Comparison of ENCODE assay signal across 13 mouse cellular contexts in genomic region chr12:3870024-3870423, GRCm38 (mm10).
DNase-seq lines count a peak whose midpoint lies in the region; ATAC-seq and TF ChIP-seq lines count a peak whose summit lies in the region.
"Had no signal": no experiment of that assay in that cellular context is flagged by ENCODE, and none has a peak within 500 bp of the region (broad histone marks: within the 10 kb centered on the region; RNA-seq: fewer than 3 reads in every experiment).

No protein-coding gene starts in this region.

- no peak overlapping the region for H3K4me3 ChIP-seq in heart, embryonic 15.5 days
- no peak overlapping the region for H3K4me3 ChIP-seq in lung, embryonic 14.5 days (ENCODE audit: low read depth, low read length)
- H3K4me3 ChIP-seq in lung, postnatal 0 days (ENCODE audit: low read depth, low read length), result no peak overlapping the region
- H3K4me3 ChIP-seq in stomach, embryonic 16.5 days (replicated peaks; ENCODE audit: low read length), result no peak overlapping the region
- H3K4me3 ChIP-seq in liver, embryonic 11.5 days (ENCODE audit: low read depth, low read length), result no peak overlapping the region
- H3K4me3 ChIP-seq: limb, embryonic 13.5 days; midbrain, embryonic 13.5 days had no signal

- no peak for TF ChIP-seq CTCF in lung, embryonic 14.5 days (IDR thresholded peaks at IDR 0.05; ENCODE audit: low read depth)
- TF ChIP-seq CTCF in lung, postnatal 0 days (IDR thresholded peaks at IDR 0.05), result no peak

- H3K4me2 ChIP-seq in heart, embryonic 15.5 days, result no peak overlapping the region
- no peak overlapping the region for H3K4me2 ChIP-seq in lung, embryonic 14.5 days
- H3K4me2 ChIP-seq in lung, postnatal 0 days (replicated peaks; ENCODE audit: low read depth, low read length), result no peak overlapping the region
- no peak overlapping the region for H3K4me2 ChIP-seq in stomach, embryonic 16.5 days (ENCODE audit: low read depth, low read length)
- no peak overlapping the region for H3K4me2 ChIP-seq in liver, embryonic 11.5 days

- H3K27ac ChIP-seq in heart, embryonic 15.5 days, result peak overlapping the region; percentile 72
- peak overlapping the region; percentile 9; the same call in 1 of the 2 replicates for H3K27ac ChIP-seq in lung, embryonic 14.5 days (ENCODE audit: low read depth)
- no peak overlapping the region for H3K27ac ChIP-seq in lung, postnatal 0 days (ENCODE audit: low read length)
- H3K27ac ChIP-seq in stomach, embryonic 16.5 days (ENCODE audit: low read length), result peak overlapping the region; percentile 41; the same call in 1 of the 2 replicates
- H3K27ac ChIP-seq in liver, embryonic 11.5 days (ENCODE audit: low read depth, low read length), result no peak overlapping the region

- 79% methylated on average over 5 of the region's 5 CpGs for WGBS in heart, embryonic 15.5 days
- WGBS in lung, embryonic 14.5 days, result 78% methylated on average over 5 of the region's 5 CpGs
- WGBS in lung, postnatal 0 days, result 79% methylated on average over 5 of the region's 5 CpGs
- WGBS in stomach, embryonic 16.5 days, result 84% methylated on average over 5 of the region's 5 CpGs
- WGBS in liver, embryonic 11.5 days, result 80% methylated on average over 5 of the region's 5 CpGs

- no peaks in the 10 kb centered on the region for H3K9me3 ChIP-seq in heart, embryonic 15.5 days (replicated peaks)
- no peaks in the 10 kb centered on the region for H3K9me3 ChIP-seq in lung, embryonic 14.5 days (ENCODE audit: low read depth, low read length)
- H3K9me3 ChIP-seq in lung, postnatal 0 days (ENCODE audit: low read length), result no peaks in the 10 kb centered on the region
- H3K9me3 ChIP-seq in stomach, embryonic 16.5 days (replicated peaks; ENCODE audit: control insufficient read depth, low read length), result no peaks in the 10 kb centered on the region
- H3K9me3 ChIP-seq in liver, embryonic 11.5 days (ENCODE audit: control insufficient read depth, low read length), result no peaks in the 10 kb centered on the region
- H3K9me3 ChIP-seq: limb, embryonic 13.5 days; midbrain, embryonic 13.5 days had no signal

- peak; percentile 50 for ATAC-seq in cerebellum, adult (ENCODE audit: insufficient number of reproducible peaks, low FRiP score, low TSS enrichment)
- ATAC-seq in heart, embryonic 15.5 days (replicated peaks; ENCODE audit: insufficient number of reproducible peaks, insufficient read depth, low FRiP score, low read depth), result no peak
- no peak for ATAC-seq in lung, embryonic 14.5 days (ENCODE audit: insufficient read depth)
- ATAC-seq in lung, postnatal 0 days, result no peak
- no peak for ATAC-seq in stomach, embryonic 16.5 days (ENCODE audit: insufficient read depth, low FRiP score)
- ATAC-seq in liver, embryonic 11.5 days (replicated peaks; ENCODE audit: low FRiP score), result no peak

- no peak for TF ChIP-seq EP300 in lung, postnatal 0 days (IDR thresholded peaks at IDR 0.05)

- no peaks in the 10 kb centered on the region for H3K27me3 ChIP-seq in heart, embryonic 15.5 days
- H3K27me3 ChIP-seq in lung, embryonic 14.5 days (ENCODE audit: insufficient read depth, low read length), result no peaks in the 10 kb centered on the region
- H3K27me3 ChIP-seq in lung, postnatal 0 days (replicated peaks; ENCODE audit: insufficient read depth, low read length), result no peaks in the 10 kb centered on the region
- no peaks in the 10 kb centered on the region for H3K27me3 ChIP-seq in stomach, embryonic 16.5 days (ENCODE audit: control insufficient read depth, insufficient read depth, low read length)
- H3K27me3 ChIP-seq in liver, embryonic 11.5 days (replicated peaks; ENCODE audit: control insufficient read depth, insufficient read depth, low read length), result no peaks in the 10 kb centered on the region
- H3K27me3 ChIP-seq: limb, embryonic 13.5 days had no signal

- H3K4me1 ChIP-seq in heart, embryonic 15.5 days (replicated peaks), result peaks cover 84% of the 10 kb centered on the region
- H3K4me1 ChIP-seq in lung, embryonic 14.5 days (ENCODE audit: insufficient read depth), result peaks cover 13% of the 10 kb centered on the region; the same call in 1 of the 2 replicates
- peaks cover 11% of the 10 kb centered on the region for H3K4me1 ChIP-seq in lung, postnatal 0 days (ENCODE audit: insufficient read depth, low read depth, low read length)
- H3K4me1 ChIP-seq in stomach, embryonic 16.5 days (ENCODE audit: control insufficient read depth, insufficient read depth, low read length), result peaks cover 43% of the 10 kb centered on the region
- H3K4me1 ChIP-seq in liver, embryonic 11.5 days (replicated peaks; ENCODE audit: control insufficient read depth, insufficient read depth, low read length), result peaks cover 27% of the 10 kb centered on the region

- H3K9ac ChIP-seq in heart, embryonic 15.5 days, result no peak overlapping the region
- no peak overlapping the region for H3K9ac ChIP-seq in lung, embryonic 14.5 days
- H3K9ac ChIP-seq in lung, postnatal 0 days (replicated peaks; ENCODE audit: low read depth), result no peak overlapping the region
- 0 out of 2 replicates have a peak overlapping the region, but pooled peaks have one; percentile 21 for H3K9ac ChIP-seq in stomach, embryonic 16.5 days (ENCODE audit: low read length)
- no peak overlapping the region for H3K9ac ChIP-seq in liver, embryonic 11.5 days (ENCODE audit: low read depth, low read length)
- H3K9ac ChIP-seq: midbrain, embryonic 13.5 days had no signal

- H3K36me3 ChIP-seq in heart, embryonic 15.5 days, result peaks cover 16% of the 10 kb centered on the region
- H3K36me3 ChIP-seq in lung, embryonic 14.5 days (ENCODE audit: insufficient read depth), result peaks cover 82% of the 10 kb centered on the region
- H3K36me3 ChIP-seq in lung, postnatal 0 days (ENCODE audit: insufficient read depth, low read length), result peaks cover 7% of the 10 kb centered on the region; the same call in 1 of the 2 replicates
- H3K36me3 ChIP-seq in stomach, embryonic 16.5 days (ENCODE audit: control insufficient read depth, insufficient read depth, low read length), result peaks cover 11% of the 10 kb centered on the region; the same call in 1 of the 2 replicates
- H3K36me3 ChIP-seq in liver, embryonic 11.5 days (ENCODE audit: control insufficient read depth, insufficient read depth, low read length), result peaks cover 11% of the 10 kb centered on the region

- DNase-seq in cerebellum, adult 8-10 months, result no peak
- no peak for DNase-seq in heart, adult 9 months (ENCODE audit: low spot score in 2 of 2)
- DNase-seq in lung, embryonic 14.5 days, result no peak
- DNase-seq in lung, postnatal 0 days (ENCODE audit: low spot score), result no peak
- DNase-seq in liver, embryonic 11.5 days (ENCODE audit: low spot score), result no peak
- DNase-seq: adrenal gland, adult 2 months; forebrain, postnatal 0 days; gastrocnemius, postnatal 25 days had no signal

Comparison
In these comparisons a context has a peak if more than half of its experiments do, and no peak if none do; other contexts are left out.
1. H3K27ac ChIP-seq: peak in heart, embryonic 15.5 days (single experiment), lung, embryonic 14.5 days (single experiment) and stomach, embryonic 16.5 days (single experiment); none in lung, postnatal 0 days (single experiment) and liver, embryonic 11.5 days (single experiment).